Mouse (Mus musculus): ENCODE measurements around the gene Rpl36.

The Rpl36 gene

DNA sequence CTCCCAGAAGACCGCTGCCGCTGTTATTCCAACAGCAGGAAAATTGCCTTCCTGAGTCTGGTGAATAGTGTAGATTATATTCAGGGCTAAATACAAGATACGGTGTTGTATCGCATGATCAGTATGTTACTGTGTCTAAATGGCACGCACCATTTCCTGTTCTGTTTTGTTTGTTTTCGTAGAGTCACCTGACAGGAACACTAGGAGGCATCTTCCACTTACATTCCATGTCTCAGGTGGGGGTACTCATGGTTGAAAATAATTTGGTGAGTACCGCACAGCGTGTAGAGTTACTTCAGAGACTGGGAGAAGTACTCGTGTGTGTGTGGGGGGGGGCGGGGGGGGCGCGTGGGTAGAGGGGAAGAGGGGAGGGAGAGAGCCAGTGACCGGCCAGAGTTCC is 34.3 kb downstream of the Rpl36 start:
- in situ Hi-C loops (cut with MboI, MseI): no loop called here

DNA sequence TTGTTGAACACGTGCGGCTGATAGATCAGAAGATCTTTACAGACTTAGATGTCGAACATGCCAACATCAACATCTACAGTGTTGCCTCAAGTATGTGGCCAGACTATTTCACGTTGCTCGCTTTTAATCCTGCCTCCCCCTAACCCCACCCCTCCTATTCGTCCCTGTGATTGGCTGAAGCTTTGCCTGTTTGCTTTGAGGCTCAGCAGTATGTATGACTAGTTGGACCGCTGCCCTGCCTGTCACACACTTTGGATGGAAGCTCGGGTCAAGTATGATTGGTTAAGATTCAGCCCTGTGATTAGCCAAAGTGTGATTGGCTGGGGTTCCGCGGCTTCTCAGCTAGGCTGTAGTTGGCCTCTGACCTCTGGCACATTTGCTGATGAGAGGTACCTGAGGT is 38.6 kb downstream of the Rpl36 start:
- in situ Hi-C loops (cut with MboI, MseI): no loop called here

DNA sequence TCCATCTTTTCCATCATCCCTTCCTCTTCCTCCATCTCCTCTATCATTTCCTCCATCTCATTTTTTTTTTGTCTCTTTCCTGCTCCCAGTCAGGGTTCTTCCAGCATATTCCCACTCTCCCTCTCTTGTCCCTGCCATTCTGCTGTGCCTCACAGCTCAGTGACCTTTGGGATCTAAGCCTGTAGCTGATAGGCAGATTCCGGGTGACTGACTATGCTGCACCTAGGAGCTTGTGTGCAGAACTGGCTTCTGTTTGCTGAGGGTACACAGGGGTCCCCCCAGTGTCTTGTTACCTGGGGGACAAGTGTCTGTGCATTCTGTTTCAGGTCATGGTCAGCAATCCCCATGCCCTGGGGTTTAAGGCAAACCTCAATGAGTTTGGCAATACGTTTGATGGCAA is 41.6 kb downstream of the Rpl36 start:
- in situ Hi-C loops (cut with MboI, MseI): no loop called here

DNA sequence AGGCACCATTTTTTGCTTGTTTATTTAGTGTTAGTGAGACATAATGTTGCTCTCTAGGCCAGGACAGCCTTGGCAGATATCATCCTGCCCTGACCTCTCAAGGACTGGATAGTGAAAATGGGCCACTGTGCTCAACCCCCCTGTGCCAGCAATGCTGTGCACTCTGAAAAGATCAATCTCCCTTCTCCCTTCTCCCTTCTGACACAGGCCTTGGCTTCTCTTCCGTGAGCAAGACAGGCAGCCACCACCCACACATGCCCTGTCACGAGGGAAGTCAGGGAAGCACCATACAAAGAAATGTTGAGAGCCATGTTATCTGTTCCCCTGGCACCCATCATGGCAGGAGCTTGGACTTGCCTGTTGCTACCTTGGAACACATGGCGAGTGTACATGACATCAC is 42.1 kb downstream of the Rpl36 start:
- in situ Hi-C loops (cut with MboI, MseI): no loop called here

DNA sequence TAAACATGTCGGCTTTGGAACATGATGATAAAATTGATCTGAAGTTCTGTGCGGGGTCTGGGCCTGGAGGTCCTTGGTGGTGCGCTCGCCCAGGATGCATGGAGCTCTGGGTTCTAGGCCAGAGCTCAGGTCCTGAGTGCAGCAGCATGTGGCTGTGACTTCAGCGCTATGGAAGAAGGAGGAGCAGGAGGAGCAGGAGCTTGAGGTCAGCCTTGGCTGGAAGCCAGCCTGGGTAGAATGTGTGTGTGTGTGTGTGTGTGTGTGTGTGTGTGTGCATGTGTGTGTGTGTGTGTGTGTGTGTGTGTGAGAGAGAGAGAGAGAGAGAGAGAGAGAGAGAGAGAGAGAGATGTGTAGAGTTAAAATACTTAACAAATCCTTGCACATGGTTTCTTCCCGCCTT is 43.0 kb downstream of the Rpl36 start:
- in situ Hi-C loops (cut with MboI, MseI): no loop called here

DNA sequence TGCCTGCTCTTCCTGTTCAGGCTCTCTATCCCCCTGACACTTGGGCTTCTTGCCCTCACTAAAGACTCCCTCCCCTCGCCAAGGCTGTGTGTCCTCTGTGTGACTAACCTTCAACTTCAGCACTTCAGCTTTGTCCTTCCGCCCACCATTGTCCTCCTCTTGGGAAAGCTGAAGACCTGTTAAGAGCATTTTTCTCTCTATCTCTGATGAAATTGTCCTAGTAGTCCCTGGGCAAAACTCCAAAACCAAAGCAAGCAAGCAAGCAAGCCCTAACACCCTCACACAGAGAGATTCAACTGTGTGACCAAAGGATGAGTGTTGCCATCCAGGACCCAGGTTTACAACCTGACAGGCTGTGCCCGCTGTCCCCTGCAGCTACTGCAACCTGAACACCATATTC is 50.4 kb downstream of the Rpl36 start:
- in situ Hi-C loops (cut with MboI, MseI): no loop called here

Measured in regulatory T cell (primary cell).